Mouse (Mus musculus): ENCODE results near the gene Zfp941.

Zfp941 gene

DNA sequence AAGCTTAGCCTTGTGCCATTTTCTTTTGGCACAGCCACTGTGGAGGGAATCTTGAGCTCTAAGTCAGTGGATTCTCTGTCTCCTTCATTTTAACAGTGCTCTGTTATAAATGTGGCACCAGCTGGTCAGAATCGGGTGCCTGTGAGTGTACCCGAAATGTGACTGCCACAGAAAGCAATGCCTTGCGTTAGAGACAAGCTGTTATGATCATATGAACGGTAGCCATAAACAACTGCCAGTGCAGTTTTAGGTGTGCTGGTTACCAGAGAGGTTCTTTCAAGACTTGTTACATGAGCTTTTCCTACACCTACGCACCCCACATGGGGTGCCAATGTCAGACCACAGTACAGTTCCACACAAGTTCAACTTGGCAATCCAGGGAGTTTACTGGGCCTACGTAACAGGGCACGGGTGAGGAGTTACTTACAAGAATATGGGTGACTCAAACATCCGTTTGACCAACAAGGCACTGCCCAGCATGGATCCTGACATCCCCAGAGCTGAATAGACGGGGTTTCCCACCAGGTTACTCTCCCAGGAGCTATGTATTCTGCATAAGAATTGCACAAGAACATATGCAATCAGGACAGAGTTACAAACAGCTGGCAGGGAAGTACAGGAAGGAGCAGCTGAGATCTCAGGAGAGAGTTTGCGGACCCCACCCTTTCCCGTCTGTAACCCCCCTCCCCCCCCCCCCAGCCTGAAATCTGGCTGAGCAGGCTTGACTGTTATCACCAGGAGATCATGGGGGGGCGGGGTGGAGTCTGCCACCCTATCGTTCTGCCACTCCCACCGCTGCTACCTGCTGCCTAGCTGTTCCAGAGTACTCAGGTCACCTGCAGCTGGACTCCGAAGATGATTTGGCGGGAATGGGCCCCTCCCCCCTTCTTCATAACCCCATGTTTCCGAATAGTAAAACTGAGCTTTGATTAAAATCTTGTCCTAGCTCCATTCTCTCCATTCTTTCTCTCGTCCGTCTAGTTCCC, 19.1 kb upstream of the Zfp941 start:
- DNase-seq (ENCODE audit: low spot score in 2 of 2) = peak in 1 of 2 experiments; percentile 36

DNA sequence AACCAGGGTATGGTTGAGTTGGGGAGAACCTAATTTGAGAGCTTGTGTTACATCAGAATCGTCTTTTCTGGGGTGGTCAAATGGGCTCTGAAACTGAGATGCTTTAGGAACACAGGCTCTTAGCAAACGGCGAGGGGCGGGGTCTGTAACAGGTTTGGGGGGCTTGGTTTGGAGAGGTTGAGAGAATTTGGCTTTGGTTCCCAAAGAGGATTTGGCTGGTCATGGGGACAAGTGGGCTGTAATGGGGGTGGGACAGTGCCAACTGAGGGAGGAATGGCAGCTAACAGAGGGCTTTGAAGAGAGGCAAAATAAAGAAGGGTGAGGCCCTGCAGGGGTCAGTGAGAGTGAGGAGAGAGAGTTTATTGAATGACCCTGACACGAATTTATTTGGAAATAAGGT, 17.6 kb upstream of the Zfp941 start:
- no peak for DNase-seq (ENCODE audit: low spot score in 2 of 2)

DNA sequence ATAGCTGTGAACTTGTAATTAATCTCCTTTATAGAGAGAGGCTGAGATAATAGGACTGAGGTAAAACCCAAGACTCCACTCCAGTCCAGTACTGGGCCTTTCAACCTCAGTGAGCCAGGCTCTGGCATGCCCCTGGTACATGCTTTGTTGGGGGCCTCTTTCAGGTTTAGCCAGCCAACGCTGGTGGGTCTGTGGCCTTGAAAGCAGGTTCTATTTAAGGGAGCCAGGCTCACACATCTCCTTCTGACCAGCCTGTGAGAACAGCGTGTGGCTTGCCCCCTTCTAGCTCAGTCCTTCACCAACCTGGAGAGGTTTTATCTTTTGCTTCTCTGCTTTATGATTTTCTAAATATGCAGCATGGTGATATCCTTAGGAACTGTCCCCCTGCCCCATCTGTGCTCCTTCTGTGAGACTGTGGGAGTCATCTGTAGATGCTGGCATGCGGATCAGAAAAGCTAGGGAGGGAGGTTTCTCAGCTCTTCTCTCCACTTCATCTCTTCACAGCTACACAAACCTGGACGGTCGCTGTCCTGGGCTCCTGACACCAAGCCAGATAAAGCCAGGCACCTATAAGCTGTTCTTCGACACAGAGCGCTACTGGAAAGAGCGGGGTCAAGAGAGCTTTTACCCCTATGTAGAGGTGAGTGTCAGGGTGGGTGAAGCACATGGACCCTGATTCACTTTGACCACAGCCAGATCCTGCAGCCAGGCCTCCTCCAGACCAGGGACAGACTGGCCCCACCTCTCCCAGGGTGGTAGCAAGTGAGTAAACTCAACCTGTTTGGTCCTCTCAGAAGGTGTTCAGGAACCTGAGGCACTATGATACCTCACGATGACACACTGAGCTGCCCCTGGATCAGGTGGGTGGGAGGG, 14.5 kb upstream of the Zfp941 start:
- no peak for DNase-seq (ENCODE audit: low spot score in 2 of 2)

DNA sequence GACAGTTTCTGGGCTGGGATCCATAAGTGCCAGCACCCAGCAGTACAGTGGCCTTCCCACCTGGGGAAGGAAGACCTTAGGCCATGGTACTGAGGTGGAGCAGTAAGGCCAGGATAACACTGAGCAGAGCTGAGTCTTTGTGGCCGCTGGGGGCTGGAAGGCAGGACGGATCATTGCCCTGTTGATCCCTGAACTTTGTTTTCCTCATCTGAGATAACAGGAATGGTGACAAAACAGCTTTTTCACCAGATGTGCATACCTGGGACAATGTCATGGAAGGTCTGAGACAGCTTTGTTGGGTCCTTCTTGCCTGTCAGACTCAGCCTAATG, 13.7 kb upstream of the Zfp941 start:
- no peak for DNase-seq (ENCODE audit: low spot score in 2 of 2)

DNA sequence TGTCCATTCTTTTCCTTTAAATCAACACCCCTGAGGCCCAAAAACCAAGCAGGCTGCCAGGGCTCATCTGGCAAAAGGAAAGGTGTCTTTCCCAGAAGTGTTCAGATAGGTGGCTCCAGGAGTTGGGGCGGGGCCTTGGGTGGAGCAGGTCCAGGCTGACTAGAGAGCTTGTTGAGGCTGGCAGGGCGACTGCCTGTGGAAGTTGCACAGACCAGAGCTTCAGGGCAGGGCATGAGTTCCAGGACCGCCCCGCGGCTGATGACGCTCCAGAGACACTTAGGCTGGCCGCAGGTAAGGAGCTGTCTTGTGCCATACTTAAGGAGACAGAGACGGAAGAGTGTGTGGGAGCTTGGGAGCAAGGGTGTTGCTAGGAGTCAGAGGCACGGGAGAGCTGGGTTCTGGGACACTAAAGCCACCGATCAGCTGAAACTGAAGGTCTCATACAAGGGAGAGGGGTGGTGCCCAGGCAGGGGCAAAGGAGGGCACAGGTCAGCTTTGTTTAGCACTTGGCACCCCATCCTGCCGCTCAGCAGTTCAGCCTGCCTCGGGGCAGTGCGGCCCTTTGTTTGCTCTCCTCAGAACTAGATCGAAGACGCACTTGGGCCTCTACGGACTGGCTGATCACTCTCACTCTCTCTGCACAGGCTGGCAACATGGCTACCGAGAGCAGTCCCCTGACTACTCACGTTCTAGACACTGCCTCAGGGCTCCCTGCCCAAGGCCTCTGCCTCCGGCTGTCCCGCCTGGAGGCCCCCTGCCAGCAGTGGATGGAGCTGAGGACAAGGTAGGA, 13.2 kb upstream of the Zfp941 start, which contains the start of gene Urah:
Gene Urah (plus strand): TSS at position 51 of the 790 bp plus-strand sequence.
- DNase-seq (ENCODE audit: low spot score in 2 of 2) = peak; percentile 68 to 79

DNA sequence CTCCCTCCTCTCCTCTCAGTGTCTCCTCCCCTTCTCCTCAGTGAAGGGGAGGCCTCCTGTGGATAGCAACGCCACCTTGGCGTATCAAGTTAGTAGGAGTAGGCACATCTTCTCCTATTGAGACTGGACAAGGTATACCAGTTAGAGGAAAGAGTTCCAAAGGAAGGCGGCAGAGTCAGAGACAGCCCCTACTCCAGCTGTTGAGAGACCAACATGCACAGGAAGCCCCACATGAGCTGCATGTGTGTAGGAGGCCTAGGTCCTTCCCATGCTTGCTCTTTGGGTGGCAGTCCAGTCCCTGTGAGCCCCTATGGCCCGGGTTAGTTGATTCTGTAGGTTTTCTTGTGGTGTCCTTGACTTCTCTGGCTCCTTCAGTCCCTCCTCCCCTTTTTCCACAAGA, 11.4 kb upstream of the Zfp941 start:
- DNase-seq (ENCODE audit: low spot score in 2 of 2) = no peak

DNA sequence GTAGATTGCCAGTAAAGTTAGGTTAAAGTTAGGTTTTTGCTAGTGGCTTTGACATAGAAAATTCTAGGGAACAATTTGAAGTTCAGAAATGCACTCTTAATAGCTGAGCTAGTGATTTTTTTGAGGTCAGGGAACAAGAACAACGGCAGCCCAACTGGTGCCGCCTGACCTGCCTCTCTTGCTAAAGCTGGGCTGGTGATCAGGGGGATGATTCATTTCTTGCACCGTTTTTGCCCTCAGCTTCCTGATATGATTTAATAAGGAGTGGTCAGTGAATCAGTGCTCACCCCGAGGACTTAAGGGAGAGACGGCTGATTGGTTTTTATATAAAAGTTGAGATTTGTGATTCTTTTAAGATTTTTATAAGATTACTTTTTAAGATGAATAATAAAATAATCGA, 9.5 kb upstream of the Zfp941 start:
- DNase-seq (ENCODE audit: low spot score in 2 of 2) = no peak

DNA sequence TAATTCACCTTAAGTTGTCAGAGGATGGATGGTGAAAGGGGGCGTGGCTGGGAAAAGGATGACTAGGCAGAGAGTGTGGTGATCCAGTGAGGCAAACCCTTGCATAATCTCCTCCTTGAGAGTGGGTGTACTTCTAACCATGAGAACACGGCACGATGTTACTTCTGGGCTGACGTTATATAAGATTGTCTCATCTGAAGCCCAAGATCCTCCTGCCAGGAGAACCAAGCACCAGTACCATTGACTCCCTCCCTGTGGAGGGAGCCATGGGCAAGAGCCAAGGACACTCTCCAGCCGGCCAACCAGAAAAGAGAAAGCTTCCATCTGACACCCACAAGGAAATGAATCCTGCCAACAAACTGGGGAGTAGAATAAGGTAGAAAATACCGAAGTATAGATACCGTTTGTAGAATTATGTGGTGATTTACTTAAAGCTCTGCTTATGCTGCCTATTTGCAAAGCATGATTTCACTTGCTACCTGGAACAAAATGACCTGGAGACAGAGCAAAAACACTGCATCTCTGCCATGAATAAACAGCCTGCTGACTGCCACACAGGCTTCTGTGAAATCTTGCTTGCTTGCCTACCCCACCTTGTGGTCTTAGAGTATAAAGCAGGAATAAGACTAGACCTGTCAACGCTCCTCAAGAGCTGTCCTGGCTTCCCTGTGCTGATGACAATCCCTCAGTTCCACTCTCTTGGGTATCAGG, 6.3 kb upstream of the Zfp941 start:
- DNase-seq (ENCODE audit: low spot score in 2 of 2) = no peak

DNA sequence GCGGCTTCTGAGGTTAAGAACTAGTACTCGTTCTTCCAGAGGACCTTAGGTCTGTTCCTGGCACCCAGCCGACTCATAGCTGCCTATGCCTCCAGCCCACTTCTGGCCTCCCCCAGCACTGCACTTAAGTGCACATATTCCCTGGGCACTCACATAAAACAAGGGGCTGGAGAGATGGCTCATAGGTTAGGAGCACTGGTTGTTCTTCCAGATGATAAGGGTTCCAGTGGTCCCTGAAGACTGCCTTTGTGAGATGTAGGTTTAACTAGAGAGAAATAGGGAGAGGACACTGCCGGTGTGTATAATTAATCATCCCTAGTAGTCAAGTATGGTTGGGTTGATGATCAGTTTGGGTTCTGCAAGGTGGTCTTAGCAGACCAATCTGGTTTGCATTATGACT, 753 bp upstream of the Zfp941 start:
- DNase-seq (ENCODE audit: low spot score in 2 of 2) = no peak

DNA sequence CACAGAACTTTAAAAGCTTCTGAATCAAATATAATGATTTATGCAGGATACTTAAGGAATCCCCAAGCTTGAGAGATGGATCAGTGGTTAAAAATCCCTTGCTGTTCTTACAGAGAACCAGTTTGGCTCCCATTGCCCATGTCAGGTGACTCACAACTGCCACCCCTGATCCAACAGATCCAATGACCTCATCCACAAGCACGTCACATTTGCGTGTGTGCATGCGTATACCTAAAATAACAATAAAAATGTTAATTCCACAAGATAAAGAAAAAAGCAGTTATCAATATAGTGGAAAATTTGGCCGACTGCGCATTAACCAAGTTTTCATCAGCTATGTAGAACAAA, 699 bp downstream of the Zfp941 start:
- no peak for DNase-seq (ENCODE audit: low spot score in 2 of 2)

DNA sequence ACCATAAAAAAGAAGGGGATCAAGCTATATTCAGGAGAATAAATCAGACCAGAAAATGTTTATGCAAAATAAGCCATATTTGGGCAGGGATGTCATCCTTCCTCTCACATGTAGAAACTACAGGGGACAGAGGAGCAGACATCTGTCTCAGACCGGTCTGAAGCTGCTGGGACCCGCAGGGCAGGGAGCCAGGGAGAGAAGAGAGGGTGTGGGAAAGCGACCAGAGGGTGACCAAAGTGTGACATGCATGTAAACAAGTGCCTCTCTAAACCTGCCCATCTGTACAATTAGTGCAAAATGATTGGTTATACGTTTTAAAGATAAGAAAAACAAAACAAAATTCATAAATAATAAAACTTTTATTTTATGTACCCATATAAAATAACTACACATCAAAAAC, 1.8 kb downstream of the Zfp941 start:
- DNase-seq (ENCODE audit: low spot score in 2 of 2) = no peak

DNA sequence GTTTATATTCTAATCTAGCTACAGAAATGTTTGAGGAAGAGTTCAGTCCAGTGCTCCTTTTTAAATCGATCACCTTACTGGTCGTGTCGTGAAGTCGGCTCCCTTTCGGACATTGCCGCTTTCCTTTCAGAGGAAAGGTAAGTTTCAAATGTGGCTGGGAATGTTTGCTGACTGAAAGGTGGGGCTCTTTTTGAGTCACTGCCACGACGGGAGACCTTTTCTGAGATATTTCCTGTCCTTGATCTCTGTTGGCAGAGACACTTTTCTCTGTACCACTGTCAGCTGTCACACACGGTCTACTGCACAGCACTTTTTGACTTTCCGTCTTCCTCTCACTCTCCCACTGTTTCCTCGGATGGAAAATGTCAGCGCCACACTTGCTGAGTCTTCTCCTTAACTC, 9.1 kb downstream of the Zfp941 start:
- DNase-seq (ENCODE audit: low spot score in 2 of 2) = no peak

DNA sequence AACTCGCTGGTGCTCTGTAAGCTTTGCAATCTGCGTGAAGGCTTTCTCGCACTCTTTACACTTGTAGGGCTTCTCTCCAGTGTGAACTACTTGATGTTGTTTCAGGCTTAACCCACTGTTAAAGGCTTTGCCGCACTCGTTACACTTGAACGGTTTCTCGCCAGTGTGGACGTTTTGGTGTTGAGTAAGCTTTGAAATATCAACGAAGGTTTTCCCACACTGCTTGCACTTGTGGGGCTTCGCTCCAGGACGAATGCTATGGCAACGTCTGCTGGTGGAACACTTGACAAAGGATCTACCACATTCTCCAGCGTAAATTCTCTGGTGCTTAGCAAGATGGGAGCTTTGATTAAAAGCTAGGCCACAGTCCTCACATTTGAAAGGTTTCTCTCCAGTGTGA, 10.3 kb downstream of the Zfp941 start:
- DNase-seq (ENCODE audit: low spot score in 2 of 2) = no peak

DNA sequence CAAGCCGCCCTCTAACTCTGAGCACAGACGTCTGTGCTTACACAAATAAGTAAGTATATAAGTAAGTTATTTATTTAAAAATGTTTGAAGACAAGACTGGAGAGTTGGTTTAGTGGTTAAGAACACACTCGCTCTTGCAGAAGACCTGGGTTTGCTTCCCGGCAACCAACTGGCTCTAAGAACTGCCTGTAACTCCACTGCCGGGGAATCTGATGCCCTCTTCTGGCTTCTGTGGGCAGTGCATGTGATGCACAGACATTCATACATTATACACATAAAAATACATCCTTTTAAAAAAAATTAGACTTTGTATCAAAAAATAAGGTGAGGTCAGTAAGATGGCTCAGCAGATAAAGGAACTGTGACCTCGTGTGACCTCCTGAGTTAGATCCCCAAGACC, 11.5 kb downstream of the Zfp941 start:
- DNase-seq (ENCODE audit: low spot score in 2 of 2) = no peak

DNA sequence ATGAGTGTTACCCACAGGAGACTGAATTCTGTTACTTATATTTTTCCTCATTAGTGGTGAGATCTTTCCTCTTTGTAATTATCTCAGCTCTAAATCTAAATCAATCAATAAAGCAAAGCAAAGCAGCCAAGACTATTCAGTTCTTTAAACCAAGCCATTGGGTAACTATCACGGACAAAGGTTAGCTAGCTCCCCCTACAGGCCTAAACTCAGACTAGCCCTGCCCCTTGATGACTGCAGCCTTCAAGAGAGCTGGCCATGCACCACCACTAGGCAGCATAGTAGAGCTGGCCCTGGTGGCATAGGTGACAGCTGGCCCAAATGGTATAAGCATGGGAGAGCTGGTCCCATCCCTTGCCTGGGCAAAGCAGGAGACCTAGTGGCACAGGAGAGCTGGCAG, 16.3 kb downstream of the Zfp941 start:
- DNase-seq (ENCODE audit: low spot score in 2 of 2) = peak in 1 of 2 experiments; percentile 38

DNA sequence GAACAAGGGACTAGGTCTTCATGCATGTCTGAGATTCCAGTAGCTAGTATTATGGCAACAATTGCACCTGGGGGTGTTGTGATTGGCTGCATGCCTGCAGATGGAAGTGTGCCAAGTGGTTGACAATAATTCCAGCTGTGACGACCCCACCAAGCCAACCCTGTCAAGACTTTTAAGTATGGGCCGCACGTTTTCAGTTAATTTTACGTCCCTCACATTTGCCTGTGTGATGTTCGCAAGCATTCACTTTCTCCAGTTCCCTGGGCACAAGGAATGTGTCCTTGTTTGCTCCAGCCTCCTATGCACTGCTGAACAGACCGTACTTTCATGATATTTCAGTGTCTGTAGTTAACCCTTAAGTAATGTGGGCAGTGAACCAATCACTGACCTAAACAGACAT, 19.3 kb downstream of the Zfp941 start:
- DNase-seq (ENCODE audit: low spot score in 2 of 2) = no peak

DNA sequence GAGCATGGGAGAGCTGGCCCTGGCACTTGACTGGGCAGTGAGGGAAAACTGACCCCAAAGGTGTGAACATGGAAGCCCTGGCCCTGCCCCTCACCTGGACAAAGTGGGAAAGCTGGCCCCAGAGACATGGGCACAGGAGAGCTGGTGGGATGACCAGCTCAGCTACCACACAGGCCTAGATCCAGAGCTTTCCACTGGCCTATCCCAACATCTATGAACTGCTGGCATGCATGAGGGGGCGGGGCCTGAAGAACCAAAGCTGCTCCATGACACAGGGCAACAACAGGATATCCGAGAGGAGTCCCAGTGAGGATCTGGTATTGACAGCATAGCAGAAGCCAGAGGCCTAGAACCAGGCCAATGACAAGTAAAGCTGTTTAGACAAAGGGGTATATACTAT, 23.8 kb downstream of the Zfp941 start:
- DNase-seq (ENCODE audit: low spot score in 2 of 2) = no peak

DNA sequence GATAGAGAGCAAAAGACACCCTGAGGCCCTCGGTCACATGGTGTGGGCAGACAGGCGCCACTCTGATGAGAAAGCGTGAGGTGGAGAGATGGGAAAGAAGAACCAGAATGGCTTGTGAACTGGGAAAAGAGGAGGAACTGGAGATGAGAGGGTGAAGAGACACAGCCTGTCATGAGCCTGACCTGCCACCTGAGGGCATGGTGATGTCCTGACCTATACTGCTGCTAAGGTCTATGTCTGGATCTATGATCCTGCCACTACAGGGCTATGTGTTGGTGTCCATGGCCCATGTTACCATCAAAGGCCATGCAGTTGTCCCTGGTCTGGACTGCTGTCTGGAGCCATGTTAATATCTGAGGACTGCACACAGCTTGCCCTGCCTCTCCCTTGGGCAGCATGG, 24.4 kb downstream of the Zfp941 start:
- DNase-seq (ENCODE audit: low spot score in 2 of 2) = no peak

DNA sequence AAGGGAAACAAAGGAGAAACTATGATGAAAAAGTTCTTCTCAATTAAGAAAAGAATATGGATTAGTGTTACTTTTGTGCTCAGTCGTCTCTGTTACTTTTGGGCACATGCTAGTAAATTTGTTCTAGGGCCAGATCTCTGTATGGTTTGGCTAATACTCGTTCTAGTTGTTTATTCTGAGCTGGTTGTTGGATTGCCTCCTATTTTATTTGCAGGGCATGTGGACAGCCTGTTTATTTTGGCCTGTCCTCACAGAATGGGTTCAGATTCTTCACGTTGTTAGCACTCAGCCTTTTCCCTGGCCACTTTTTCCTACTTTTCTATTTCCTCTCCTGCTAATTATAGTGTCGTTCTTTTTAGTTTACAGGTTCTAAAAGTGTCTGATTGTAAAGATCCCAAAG, 28.4 kb downstream of the Zfp941 start:
- no peak for DNase-seq (ENCODE audit: low spot score in 2 of 2)

DNA sequence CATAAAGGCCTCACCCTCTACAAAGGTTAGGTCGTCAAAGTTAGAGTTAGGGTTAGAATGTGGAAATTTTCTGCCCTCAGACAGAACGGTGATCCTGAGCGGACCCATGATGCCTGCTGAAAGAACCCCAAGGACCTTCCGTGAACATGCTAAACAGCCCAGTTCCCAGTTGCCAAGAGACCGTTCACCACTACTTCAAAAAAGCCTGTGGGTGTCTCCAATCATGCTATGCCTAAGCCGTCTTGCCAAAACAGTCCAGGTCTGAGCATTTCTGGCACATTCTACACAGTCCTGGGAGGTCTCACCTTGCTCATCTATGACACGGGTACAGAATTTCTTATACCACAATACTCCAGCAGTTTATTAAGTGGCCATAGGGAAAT, 33.9 kb downstream of the Zfp941 start:
- no peak for DNase-seq (ENCODE audit: low spot score in 2 of 2)

DNA sequence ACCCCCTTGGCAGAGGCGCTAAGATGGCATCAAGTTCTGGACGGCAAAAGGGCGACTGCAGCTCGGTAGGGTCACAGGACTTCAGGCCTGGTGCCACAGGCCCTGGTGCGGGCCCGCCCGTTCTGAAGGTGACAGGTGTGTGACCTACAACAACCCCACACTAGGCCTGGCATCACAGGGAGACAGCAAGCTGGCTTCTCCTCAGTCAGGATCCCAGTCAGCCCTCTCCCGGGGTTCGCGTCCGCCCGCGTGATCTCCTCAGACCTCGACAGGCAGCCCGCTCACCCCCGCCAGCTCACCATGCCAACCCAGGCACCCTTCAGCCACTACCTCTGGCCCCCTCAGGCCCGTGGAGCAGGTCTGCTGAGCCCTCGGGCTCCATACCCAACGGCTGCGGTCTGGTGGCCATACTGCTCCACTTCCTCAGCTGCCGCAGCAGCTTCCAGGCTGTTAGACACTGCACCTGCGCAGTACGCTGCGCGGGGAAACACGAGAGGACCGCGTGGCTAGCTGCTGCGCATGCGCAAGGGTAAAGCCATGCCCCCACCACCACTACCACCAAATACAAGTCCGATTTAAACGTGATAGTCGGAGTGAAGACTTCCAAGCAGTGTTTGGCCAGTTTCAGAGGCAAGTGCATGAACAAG, 34.4 kb downstream of the Zfp941 start, which contains the start of gene Syce1:
Gene Syce1 (minus strand): TSS at position 447 of the 647 bp plus-strand sequence.
- DNase-seq (ENCODE audit: low spot score in 2 of 2) = no peak

Data from urinary bladder, postnatal 36 days (tissue).